Mouse (Mus musculus): ENCODE measurements at regions not wholly inside any gene's neighbourhood (a gene's known extent, or its start where the extent isn't known, plus 50 kb on each side); places are given as distances from the start of the nearest gene placed in this dataset.
A peak's percentile ranks its signal among the peaks of the same experiment; 100 is the strongest.

DNA sequence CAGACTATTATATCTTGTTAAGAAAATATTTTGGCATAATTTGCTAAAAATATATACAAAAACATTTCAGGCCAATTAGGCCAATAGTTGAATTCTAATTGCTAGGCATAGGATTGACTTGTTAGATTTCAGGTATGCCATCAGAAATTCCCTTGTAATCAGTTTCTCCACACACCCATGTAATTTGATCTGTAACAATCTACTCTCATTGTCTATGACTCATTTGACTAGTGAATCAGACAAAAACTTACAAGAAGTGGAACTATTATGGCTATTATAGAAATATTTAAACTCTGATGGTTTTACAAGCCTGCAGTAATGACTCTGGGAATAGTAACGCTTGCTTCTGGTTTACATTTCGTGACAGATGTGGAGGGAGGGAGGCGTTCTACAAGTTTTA, 338.9 kb upstream of the Ptbp2 start:
- H3K4me2 ChIP-seq, result no peak overlapping the region

DNA sequence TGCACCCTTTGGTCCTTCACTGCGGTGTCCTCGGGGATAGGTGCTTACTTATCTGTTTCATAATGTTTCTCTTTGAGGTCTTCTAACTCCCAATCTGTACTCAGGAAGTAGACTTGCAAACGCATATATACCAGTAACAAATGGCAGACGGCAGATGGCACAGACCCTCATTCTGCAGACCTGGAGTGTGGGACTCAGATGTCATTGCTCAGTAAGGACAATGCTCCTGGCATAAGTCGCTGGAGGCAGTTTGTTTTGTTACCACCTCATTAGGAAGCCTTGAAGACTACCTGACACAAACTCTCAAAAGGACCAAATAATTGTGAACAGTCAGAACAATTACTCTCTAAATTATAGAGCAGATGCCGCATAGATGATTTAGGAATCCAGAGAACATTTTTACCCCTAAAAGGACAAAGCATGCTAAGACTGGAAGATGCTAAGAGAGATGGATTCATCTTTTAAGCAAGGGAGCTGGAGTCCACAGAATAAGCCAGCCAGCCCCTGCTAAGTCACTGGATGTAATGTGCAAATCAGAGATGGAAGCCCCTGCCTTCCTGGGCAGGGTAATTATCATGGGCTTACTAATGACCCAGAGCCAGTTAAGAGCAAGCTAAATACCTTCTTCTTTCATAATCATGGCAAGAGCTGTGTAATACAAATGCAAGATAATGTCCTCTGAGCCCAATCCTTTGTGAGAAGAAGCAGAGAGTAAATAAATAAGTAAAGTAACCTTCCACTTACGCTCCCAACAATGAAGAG, 299.1 kb upstream of the Ptbp2 start:
- Histone ChIP-seq H3K36me3 (no peaks in the 10 kb centered on the region), H3K27me3 (replicated peaks) (no peaks in the 10 kb centered on the region), H3K27ac (replicated peaks) (no peak overlapping the region), H3K4me1 (no peaks in the 10 kb centered on the region), H3K9me3 (no peaks in the 10 kb centered on the region), H3K4me2 (no peak overlapping the region), H3K4me3 (no peak overlapping the region), H3K9ac (no peak overlapping the region)
- WGBS, result 73% methylated on average over 7 of the region's 7 CpGs
- ATAC-seq (ENCODE audit: extremely low read depth, insufficient number of reproducible peaks, low FRiP score, low TSS enrichment), result no peak

More for the DNA sequence above, 338.9 kb upstream of the Ptbp2 start:
- Histone ChIP-seq H3K4me3 (no peak overlapping the region), H3K4me1 (no peaks in the 10 kb centered on the region), H3K9ac (no peak overlapping the region), H3K27ac (replicated peaks) (no peak overlapping the region), H3K36me3 (no peaks in the 10 kb centered on the region), H3K27me3 (replicated peaks) (no peaks in the 10 kb centered on the region), H3K9me3 (no peaks in the 10 kb centered on the region)
- ATAC-seq (ENCODE audit: extremely low read depth, insufficient number of reproducible peaks, low FRiP score, low TSS enrichment), result no peak
- WGBS, result 79% methylated on average over 3 of the region's 3 CpGs

GRCm38 (mm10) chr3:120073528-120073927, 289.3 kb upstream of the Ptbp2 start:
- no peaks in the 10 kb centered on the region for H3K27me3 ChIP-seq (replicated peaks)
- no peak overlapping the region for H3K27ac ChIP-seq (replicated peaks)
- H3K9ac ChIP-seq, result no peak overlapping the region
- H3K4me3 ChIP-seq, result no peak overlapping the region
- 19% methylated on average over 1 of the region's 1 CpGs for WGBS
- H3K4me1 ChIP-seq, result no peaks in the 10 kb centered on the region
- no peak overlapping the region for H3K4me2 ChIP-seq
- ATAC-seq (ENCODE audit: extremely low read depth, insufficient number of reproducible peaks, low FRiP score, low TSS enrichment), result no peak
- H3K36me3 ChIP-seq, result no peaks in the 10 kb centered on the region
- H3K9me3 ChIP-seq, result no peaks in the 10 kb centered on the region

- H3K27me3 ChIP-seq (replicated peaks), result no peaks in the 10 kb centered on the region; the same call in 1 of the 2 replicates
- no peak overlapping the region for H3K27ac ChIP-seq (replicated peaks)
- H3K36me3 ChIP-seq, result no peaks in the 10 kb centered on the region
- no peaks in the 10 kb centered on the region for H3K9me3 ChIP-seq
- WGBS, result 72% methylated on average over 6 of the region's 6 CpGs
- H3K4me3 ChIP-seq, result no peak overlapping the region
- H3K4me2 ChIP-seq, result no peak overlapping the region
- H3K9ac ChIP-seq, result no peak overlapping the region
- peaks cover 19% of the 10 kb centered on the region for H3K4me1 ChIP-seq
- ATAC-seq (ENCODE audit: extremely low read depth, insufficient number of reproducible peaks, low FRiP score, low TSS enrichment), result no peak
These were observed 281.4 kb upstream of the Ptbp2 start for GRCm38 (mm10) chr3:120065714-120066113.

DNA sequence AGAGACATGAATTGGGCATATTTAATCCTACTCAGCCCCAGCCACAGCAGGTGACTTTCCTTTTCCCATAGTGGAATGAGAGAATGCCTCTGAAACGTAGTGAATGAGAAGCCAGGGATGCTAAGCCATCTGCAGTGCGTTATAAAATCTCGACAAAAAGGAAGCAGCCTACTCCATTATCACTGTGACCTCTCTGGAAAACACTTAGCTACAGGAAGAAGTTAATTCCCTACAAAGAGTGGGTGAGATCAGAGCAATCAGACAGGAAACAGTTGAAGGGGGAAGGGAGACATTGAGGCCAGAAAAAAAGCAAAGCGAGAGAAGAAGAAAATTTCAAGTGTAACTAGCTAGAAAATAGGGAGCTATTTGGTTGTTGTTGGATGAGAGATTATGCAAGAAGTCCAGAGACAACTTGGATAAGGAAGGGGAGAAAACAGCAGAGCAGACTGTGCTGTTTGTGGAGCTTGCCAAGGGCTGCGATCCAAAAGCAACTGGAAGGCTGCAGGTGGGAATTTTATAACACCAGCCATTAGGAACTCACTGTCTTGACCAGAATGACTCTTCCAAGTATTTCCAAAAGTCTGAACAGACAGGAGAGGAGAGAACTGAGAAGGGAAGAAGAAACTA, 280.7 kb upstream of the Ptbp2 start:
- no peaks in the 10 kb centered on the region for H3K9me3 ChIP-seq
- no peak for ATAC-seq (ENCODE audit: extremely low read depth, insufficient number of reproducible peaks, low FRiP score, low TSS enrichment)
- no peak overlapping the region for H3K9ac ChIP-seq
- H3K36me3 ChIP-seq, result no peaks in the 10 kb centered on the region
- H3K27me3 ChIP-seq (replicated peaks), result no peaks in the 10 kb centered on the region; the same call in 1 of the 2 replicates
- H3K4me3 ChIP-seq, result no peak overlapping the region
- WGBS, result 30% methylated on average over 5 of the region's 5 CpGs
- H3K27ac ChIP-seq (replicated peaks), result peak overlapping the region; percentile 37
- H3K4me1 ChIP-seq, result peaks cover 24% of the 10 kb centered on the region
- peak overlapping the region; percentile 13; the same call in 1 of the 2 replicates for H3K4me2 ChIP-seq

DNA sequence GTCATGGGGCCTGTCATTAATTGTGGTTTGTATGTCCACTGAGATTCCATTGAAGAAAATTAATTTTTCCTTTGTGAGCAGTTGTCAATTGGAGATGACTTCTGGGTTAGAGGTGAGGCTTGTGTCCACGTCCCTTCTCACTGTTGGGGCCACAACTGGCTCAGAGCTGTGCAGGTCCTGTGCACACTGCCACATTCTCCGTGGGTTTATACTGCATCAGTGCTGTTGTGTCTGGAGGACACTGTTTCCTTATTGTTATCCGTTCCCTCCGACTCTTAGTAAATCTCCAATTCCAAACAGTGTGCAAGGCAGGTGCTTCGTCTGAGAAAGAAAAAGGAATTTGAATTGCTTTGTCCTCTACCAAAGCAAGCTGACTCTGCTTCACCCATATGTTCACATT, 278.0 kb upstream of the Ptbp2 start:
- no peaks in the 10 kb centered on the region for H3K9me3 ChIP-seq
- peaks cover 32% of the 10 kb centered on the region for H3K4me1 ChIP-seq
- H3K4me2 ChIP-seq, result no peak overlapping the region
- ATAC-seq (ENCODE audit: extremely low read depth, insufficient number of reproducible peaks, low FRiP score, low TSS enrichment), result no peak
- no peak overlapping the region for H3K27ac ChIP-seq (replicated peaks)
- H3K36me3 ChIP-seq, result no peaks in the 10 kb centered on the region
- H3K4me3 ChIP-seq, result no peak overlapping the region
- H3K9ac ChIP-seq, result no peak overlapping the region
- WGBS, result 82% methylated on average over 5 of the region's 5 CpGs
- peaks cover 4% of the 10 kb centered on the region for H3K27me3 ChIP-seq (replicated peaks)

- WGBS, result 33% methylated on average over 11 of the region's 11 CpGs
- Histone ChIP-seq H3K9ac (peak overlapping the region; percentile 47; the same call in 1 of the 2 replicates), H3K4me1 (peaks cover 21% of the 10 kb centered on the region), H3K36me3 (no peaks in the 10 kb centered on the region), H3K4me2 (peak overlapping the region; percentile 62), H3K9me3 (no peaks in the 10 kb centered on the region), H3K4me3 (peak overlapping the region; percentile 32), H3K27me3 (replicated peaks) (peaks cover 4% of the 10 kb centered on the region), H3K27ac (replicated peaks) (no peak overlapping the region)
- no peak for ATAC-seq (ENCODE audit: extremely low read depth, insufficient number of reproducible peaks, low FRiP score, low TSS enrichment)
These were observed 275.7 kb upstream of the Ptbp2 start for GRCm38 (mm10) chr3:120059959-120060358.

- Histone ChIP-seq H3K9ac (no peak overlapping the region), H3K27me3 (replicated peaks) (peaks cover 4% of the 10 kb centered on the region; the same call in 1 of the 2 replicates), H3K36me3 (no peaks in the 10 kb centered on the region), H3K4me2 (no peak overlapping the region), H3K27ac (replicated peaks) (no peak overlapping the region), H3K4me1 (peaks cover 12% of the 10 kb centered on the region), H3K9me3 (no peaks in the 10 kb centered on the region), H3K4me3 (no peak overlapping the region)
- 64% methylated on average over 8 of the region's 8 CpGs for WGBS
- no peak for ATAC-seq (ENCODE audit: extremely low read depth, insufficient number of reproducible peaks, low FRiP score, low TSS enrichment)
These were observed 271.2 kb upstream of the Ptbp2 start for GRCm38 (mm10) chr3:120055216-120056154.

- no peaks in the 10 kb centered on the region for H3K27me3 ChIP-seq (replicated peaks)
- H3K27ac ChIP-seq (replicated peaks), result no peak overlapping the region
- no peaks in the 10 kb centered on the region for H3K36me3 ChIP-seq
- no peaks in the 10 kb centered on the region for H3K4me1 ChIP-seq
- H3K4me3 ChIP-seq, result no peak overlapping the region
- H3K9ac ChIP-seq, result no peak overlapping the region
- ATAC-seq (ENCODE audit: extremely low read depth, insufficient number of reproducible peaks, low FRiP score, low TSS enrichment), result no peak
- H3K9me3 ChIP-seq, result no peaks in the 10 kb centered on the region
- H3K4me2 ChIP-seq, result no peak overlapping the region
- 80% methylated on average over 3 of the region's 3 CpGs for WGBS
These were observed 263.0 kb upstream of the Ptbp2 start for GRCm38 (mm10) chr3:120047238-120047637.

DNA sequence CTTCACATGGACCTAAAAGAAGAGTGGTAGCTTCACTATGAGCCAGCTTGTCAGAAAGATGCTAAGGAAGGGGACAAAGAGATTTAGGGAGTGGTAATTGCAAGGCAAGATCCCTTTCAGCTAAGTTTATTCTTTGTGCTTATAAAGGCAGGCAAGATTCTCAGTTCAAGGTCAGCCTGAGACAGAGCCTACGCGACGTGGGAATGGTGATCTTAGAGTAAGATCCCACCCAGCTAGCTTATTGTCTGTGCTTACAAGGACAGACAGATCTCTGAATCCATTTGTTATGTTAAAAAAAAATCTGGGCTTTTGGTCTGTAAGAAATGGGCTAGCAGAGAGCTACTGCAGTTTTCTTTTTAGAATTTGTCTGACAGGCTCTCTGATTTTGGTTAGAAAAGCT, 253.3 kb upstream of the Ptbp2 start:
- Histone ChIP-seq H3K9ac (no peak overlapping the region), H3K27me3 (replicated peaks) (no peaks in the 10 kb centered on the region), H3K27ac (replicated peaks) (no peak overlapping the region), H3K4me2 (no peak overlapping the region), H3K4me3 (no peak overlapping the region), H3K36me3 (no peaks in the 10 kb centered on the region), H3K9me3 (no peaks in the 10 kb centered on the region), H3K4me1 (no peaks in the 10 kb centered on the region)
- 90% methylated on average over 3 of the region's 3 CpGs for WGBS
- no peak for ATAC-seq (ENCODE audit: extremely low read depth, insufficient number of reproducible peaks, low FRiP score, low TSS enrichment)
